Mouse (Mus musculus) small intestine, adult 2 months (tissue): ENCODE results near the gene Rnf10. TPM values are rescaled to one million over a fixed set of nuclear protein-coding genes. Genes with fewer than 3 reads are reported as not detected.

Source experiments
- H3K27ac ChIP-seq: fragments of 200-500 bp; 2 replicates; pipeline ENCODE4 v1.5.1; 2012; ENCODE audit warnings: low read depth, low read length, control low read depth, inconsistent platforms; ENCODE audit not compliant: insufficient read depth
- H3K27me3 ChIP-seq: fragments of 200-500 bp; 2 replicates; pipeline ENCODE4 v1.6.1; 2012; ENCODE audit warnings: mild to moderate bottlenecking, moderate library complexity, low read length, inconsistent platforms; ENCODE audit not compliant: control insufficient read depth, insufficient read depth
- H3K36me3 ChIP-seq: fragments of 200-500 bp; 2 replicates; pipeline ENCODE4 v1.6.1; 2012; ENCODE audit warnings: mild to moderate bottlenecking, low read length, control low read depth, inconsistent platforms; ENCODE audit not compliant: control insufficient read depth, insufficient read depth
- H3K4me1 ChIP-seq: fragments of 200-500 bp; 2 replicates; pipeline ENCODE4 v1.6.1; 2012; ENCODE audit warnings: low read length, inconsistent platforms, mixed read lengths; ENCODE audit not compliant: control insufficient read depth, insufficient read depth, insufficient read length
- H3K4me3 ChIP-seq: fragments of 200-500 bp; 2 replicates; pipeline ENCODE4 v1.5.1; 2012; ENCODE audit warnings: low read depth, mild to moderate bottlenecking, control low read depth, inconsistent platforms, low read length, moderate library complexity
- CTCF ChIP-seq: fragments of 200-500 bp; IDR thresholded peaks from 2 replicates; pipeline ENCODE4 v1.5.1; 2012; ENCODE audit warnings: low read depth, mild to moderate bottlenecking, control low read depth, inconsistent platforms, low read length, moderate library complexity, mixed read lengths; ENCODE audit not compliant: insufficient replicate concordance, insufficient read length; ENCODE audit errors: extremely low read depth
- POLR2A ChIP-seq: fragments of 200-500 bp; IDR thresholded peaks from 2 replicates; pipeline ENCODE4 v1.6.1; 2012; ENCODE audit warnings: low read depth, mild to moderate bottlenecking, control low read depth, inconsistent platforms, low read length, moderate library complexity
- WGBS: fragments of 180-500 bp; shearing (Covaris S2); methylation state at CpG from one replicate; pipeline ENCODE4 v1.1.7; 2018; 5-methylcytosine and 5-hydroxymethylcytosine counted together
- polyA plus RNA-seq: library from polyadenylated mRNA; depleted of rRNA; stranded (reverse); fragments of >200 nt; gene quantifications from 2 replicates; pipeline ENCODE4 v1.2.3, GENCODE M21; 2012

The Rnf10 gene
- polyA plus RNA-seq, 1 experiment, result 148 TPM

- 69% methylated on average over 8 of the region's 8 CpGs for WGBS
- H3K27ac ChIP-seq, result no peak overlapping the region
- H3K27me3 ChIP-seq, result no peaks in the 10 kb centered on the region
- H3K36me3 ChIP-seq, result peaks cover 10% of the 10 kb centered on the region
- H3K4me3 ChIP-seq, result no peak overlapping the region
- TF ChIP-seq POLR2A (no peak), CTCF (no peak)
- H3K4me1 ChIP-seq, result peaks cover 27% of the 10 kb centered on the region
These were observed 5.8 kb downstream of the Rnf10 start for GRCm38 (mm10) chr5:115266787-115267468.

- Histone ChIP-seq H3K27ac (no peak overlapping the region), H3K4me3 (no peak overlapping the region), H3K4me1 (peaks cover 27% of the 10 kb centered on the region), H3K27me3 (no peaks in the 10 kb centered on the region), H3K36me3 (peaks cover 10% of the 10 kb centered on the region)
- TF ChIP-seq POLR2A (no peak), CTCF (no peak)
- WGBS, result 63% methylated on average over 5 of the region's 5 CpGs
These were observed 6.4 kb downstream of the Rnf10 start for GRCm38 (mm10) chr5:115266340-115266739.

GRCm38 (mm10) chr5:115262502-115263291 lies 10.0 kb downstream of the Rnf10 start:
- peaks cover 18% of the 10 kb centered on the region for H3K4me1 ChIP-seq
- H3K27ac ChIP-seq, result no peak overlapping the region
- peaks cover 24% of the 10 kb centered on the region for H3K36me3 ChIP-seq
- H3K27me3 ChIP-seq, result no peaks in the 10 kb centered on the region
- no peak for TF ChIP-seq POLR2A
- TF ChIP-seq CTCF, result no peak
- no peak overlapping the region for H3K4me3 ChIP-seq
- WGBS, result 48% methylated on average over 14 of the region's 14 CpGs

- WGBS, result 22% methylated on average over 1 of the region's 1 CpGs
- H3K4me1 ChIP-seq, result peaks cover 14% of the 10 kb centered on the region; the same call in 1 of the 2 replicates
- H3K36me3 ChIP-seq, result peaks cover 31% of the 10 kb centered on the region
- TF ChIP-seq POLR2A (no peak), CTCF (no peak)
- no peak overlapping the region for H3K27ac ChIP-seq
- H3K27me3 ChIP-seq, result no peaks in the 10 kb centered on the region
- no peak overlapping the region for H3K4me3 ChIP-seq
These were observed 10.8 kb downstream of the Rnf10 start for GRCm38 (mm10) chr5:115261880-115262279.

DNA sequence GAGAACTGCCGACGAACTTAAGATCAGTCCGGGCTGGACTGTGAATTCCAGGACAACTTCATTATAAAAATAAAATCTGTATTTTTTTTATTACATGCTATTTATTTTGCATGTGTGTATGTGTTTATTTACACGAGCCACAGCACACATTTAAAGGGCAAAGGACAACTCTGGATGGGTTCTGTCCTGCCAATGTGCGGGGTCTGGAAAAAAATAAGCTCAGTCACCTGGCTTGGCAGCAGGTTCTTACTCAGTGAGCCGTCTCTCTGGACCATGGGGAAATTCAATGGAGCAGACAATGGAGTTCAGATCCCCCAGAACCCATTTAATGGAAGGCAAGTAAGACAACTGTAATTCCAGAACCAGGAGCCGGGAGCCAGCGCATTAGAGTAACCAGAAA lies 11.6 kb downstream of the Rnf10 start:
- Histone ChIP-seq H3K4me3 (no peak overlapping the region), H3K27ac (no peak overlapping the region), H3K27me3 (no peaks in the 10 kb centered on the region), H3K36me3 (peaks cover 36% of the 10 kb centered on the region), H3K4me1 (peaks cover 10% of the 10 kb centered on the region; the same call in 1 of the 2 replicates)
- TF ChIP-seq CTCF, result no peak
- TF ChIP-seq POLR2A, result no peak
- 84% methylated on average over 8 of the region's 8 CpGs for WGBS

DNA sequence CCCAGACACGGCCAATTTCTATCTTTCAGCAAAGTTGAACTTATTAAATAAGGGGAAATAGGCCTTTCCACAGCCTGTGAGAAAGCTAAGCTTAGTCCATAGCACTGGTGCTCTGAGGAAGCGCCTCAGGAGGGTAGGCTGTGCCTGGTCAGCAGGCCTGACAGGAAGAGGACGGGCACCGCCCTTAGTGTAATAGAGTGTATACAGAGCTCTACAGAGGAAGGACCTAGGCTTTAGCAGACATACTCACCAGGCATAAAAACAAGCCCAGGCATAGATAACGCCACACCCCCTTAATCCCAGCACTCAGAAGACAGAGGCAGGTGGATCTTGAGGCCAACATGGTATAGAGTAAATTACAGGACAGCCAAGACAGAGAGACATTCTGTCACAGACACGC lies 12.3 kb downstream of the Rnf10 start:
- 85% methylated on average over 6 of the region's 6 CpGs for WGBS
- H3K27me3 ChIP-seq, result no peaks in the 10 kb centered on the region
- TF ChIP-seq POLR2A (no peak), CTCF (no peak)
- H3K4me1 ChIP-seq, result peaks cover 8% of the 10 kb centered on the region; the same call in 1 of the 2 replicates
- H3K36me3 ChIP-seq, result peaks cover 44% of the 10 kb centered on the region
- H3K4me3 ChIP-seq, result no peak overlapping the region
- no peak overlapping the region for H3K27ac ChIP-seq

GRCm38 (mm10) chr5:115256909-115257546 lies 15.7 kb downstream of the Rnf10 start:
- no peak for TF ChIP-seq CTCF
- no peak for TF ChIP-seq POLR2A
- Histone ChIP-seq H3K4me1 (no peaks in the 10 kb centered on the region), H3K4me3 (no peak overlapping the region), H3K27ac (no peak overlapping the region), H3K36me3 (peaks cover 49% of the 10 kb centered on the region), H3K27me3 (no peaks in the 10 kb centered on the region)
- WGBS, result 71% methylated on average over 10 of the region's 10 CpGs
